Mouse (Mus musculus) kidney, embryonic 15.5 days (tissue): Measurements from ENCODE around the gene C530025M09Rik. TPM values are rescaled to one million over a fixed set of nuclear protein-coding genes. Genes with fewer than 3 reads are reported as not detected.

Source experiments
- polyA plus RNA-seq: library from polyadenylated mRNA; unstranded; fragments of >200 nt; fragmentation: Nextera tagmentation; extraction: Ambion mirVana; gene quantifications from 2 replicates; pipeline ENCODE4 v1.2.1, GENCODE M21; 2015

Gene C530025M09Rik
- polyA plus RNA-seq, 1 experiment from 2014 or later = 0.23 TPM

Other genes starting within 250 kb of the C530025M09Rik start
- gene Syndig1, start 2.0 kb downstream of the C530025M09Rik start, polyA plus RNA-seq = 3.5 and 7.3 TPM in 2 replicates